Mouse (Mus musculus): ENCODE measurements at regions not wholly inside any gene's neighbourhood (a gene's known extent, or its start where the extent isn't known, plus 50 kb on each side); places are given as distances from the start of the nearest gene placed in this dataset.

DNA sequence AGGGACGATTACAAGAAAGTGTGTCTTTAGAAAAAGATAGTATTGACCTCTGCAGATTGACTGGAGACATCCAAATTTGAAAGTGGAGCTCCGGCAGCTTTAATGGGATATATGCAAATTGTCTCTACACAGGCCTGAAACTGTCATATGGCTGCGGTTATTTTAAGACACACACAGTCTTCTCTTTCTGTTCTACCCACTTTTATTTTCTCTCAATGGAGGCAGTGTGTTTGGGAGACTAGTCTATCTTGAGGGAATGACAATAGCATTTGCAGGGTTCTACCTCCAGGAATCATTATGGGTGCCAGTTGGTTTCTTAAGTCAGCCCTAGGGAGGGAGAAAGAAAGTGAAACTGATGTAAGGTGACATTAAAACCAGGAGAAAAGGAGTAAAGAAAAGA lies 434.2 kb upstream of the Adgrl4 start:
- TF ChIP-seq CTCF (IDR thresholded peaks at IDR 0.05) (no peak), POLR2A (IDR thresholded peaks at IDR 0.05; ENCODE audit: insufficient read depth, low read depth, low read length) (no peak)

Data from heart, adult 2 months (tissue).